Mouse (Mus musculus) spleen, adult 10 weeks (tissue): Measurements from ENCODE around the gene Mprip. TPM values are rescaled to one million over a fixed set of nuclear protein-coding genes. Genes with fewer than 3 reads are reported as not detected.

Experiments
- polyA plus RNA-seq: library from polyadenylated mRNA; stranded (reverse); fragments of 350-450 nt; fragmentation: Illumina TruSeq; extraction: RNeasy Lipid Tissue Mini Kit (QIAGEN cat#74804); gene quantifications from one replicate; pipeline ENCODE4 v1.2.3, GENCODE M21; 2015; ENCODE audit warnings: low replicate concordance; ENCODE audit not compliant: insufficient read depth

The Mprip gene
- polyA plus RNA-seq, result 90.7 TPM

GRCm38 (mm10) chr11:59661005-59661404 is at the start of gene Mprip:
Gene Mprip (plus strand): TSS chr11:59661305.

DNA sequence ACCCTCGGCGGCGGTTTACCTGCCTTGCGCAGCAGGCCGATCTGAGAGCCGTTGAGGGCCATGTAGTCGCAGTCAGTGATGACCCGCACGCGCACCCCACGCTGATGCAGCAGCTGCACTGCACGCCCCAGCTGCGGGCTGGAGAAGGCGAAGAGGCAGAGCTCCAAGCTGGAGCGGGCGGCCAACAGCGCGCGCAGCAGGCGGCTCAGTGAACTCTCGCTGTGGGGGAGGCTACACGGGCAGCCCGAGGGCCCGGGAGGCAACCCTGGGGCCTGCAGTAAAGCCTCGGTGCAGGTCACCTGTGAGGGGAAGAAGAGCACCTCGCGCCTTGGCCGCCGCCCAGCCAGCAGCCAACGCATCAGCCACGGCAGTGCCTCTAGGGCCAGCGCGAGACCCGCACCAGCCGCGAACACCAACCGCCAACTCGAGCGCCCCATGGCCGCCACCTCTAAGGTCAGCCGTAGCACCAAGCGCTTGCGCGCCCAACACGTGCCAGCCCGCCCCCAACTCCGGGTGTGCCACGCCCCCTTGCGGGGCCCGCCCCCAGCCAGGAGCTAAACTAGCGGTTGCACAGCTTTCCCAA is 126.2 kb downstream of the Mprip start, which contains the start of gene Pld6:
Gene Pld6 (minus strand): TSS at position 447 of the 583 bp plus-strand sequence.

DNA sequence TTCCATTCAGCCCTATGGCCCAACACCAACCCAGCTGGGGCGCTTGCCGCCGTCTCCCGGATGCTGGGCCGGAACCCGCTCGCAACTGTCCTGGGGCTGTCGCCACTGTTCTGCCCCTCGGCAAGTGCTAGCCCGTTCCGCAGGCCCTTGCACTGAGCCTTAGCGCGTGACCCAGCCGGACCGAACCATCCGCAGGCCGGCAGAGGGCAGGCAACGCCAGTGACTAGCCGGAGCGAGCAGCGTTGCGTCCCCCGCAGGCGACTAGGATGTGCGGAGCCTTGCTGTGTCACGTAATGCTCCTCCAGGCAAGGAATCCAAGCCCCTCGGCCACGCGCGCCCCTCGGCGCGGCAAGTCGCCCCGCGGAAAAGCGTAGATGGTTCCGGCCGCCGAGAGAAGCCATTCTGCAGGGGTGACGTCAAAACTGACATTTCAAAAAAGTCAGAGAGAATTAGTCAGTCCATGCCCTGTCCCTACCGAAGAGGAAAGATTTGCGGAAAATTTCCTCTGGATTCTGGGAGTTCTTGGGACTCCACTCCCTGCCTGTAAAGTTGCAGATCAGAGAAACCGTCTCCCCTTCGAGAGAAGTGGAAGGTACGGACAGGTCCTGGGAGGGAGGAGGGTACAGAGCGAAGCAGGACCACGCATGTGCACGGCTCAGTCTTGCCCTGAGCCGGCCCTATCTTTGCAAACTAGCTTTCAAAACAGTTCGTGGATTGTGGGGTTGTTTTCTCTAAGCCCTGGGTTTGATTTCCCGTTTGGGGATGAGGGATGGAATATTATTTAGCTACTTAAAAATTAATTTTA is 148.8 kb downstream of the Mprip start, which contains the start of gene Flcn:
Gene Flcn (minus strand): TSS at position 347 of the 805 bp plus-strand sequence.

Other genes starting within 250 kb of the Mprip start
- gene Jmjd4, start 211.3 kb upstream of the Mprip start, polyA plus RNA-seq, result 12.7 TPM
- 13.3 TPM for gene Snap47, start 210.1 kb upstream of the Mprip start, polyA plus RNA-seq
- 5.3 TPM for gene Zfp867, start 188.8 kb upstream of the Mprip start, polyA plus RNA-seq
- gene Zkscan17, start 134.6 kb upstream of the Mprip start, polyA plus RNA-seq, result 11.7 TPM
- gene Nlrp3, start 119.7 kb upstream of the Mprip start, polyA plus RNA-seq, result 7.6 TPM
- not detected for gene Olfr222, start 85.1 kb upstream of the Mprip start, polyA plus RNA-seq
- not detected for gene Olfr223, start 68.0 kb upstream of the Mprip start, polyA plus RNA-seq
- not detected for gene Pld6, start 126.3 kb downstream of the Mprip start, polyA plus RNA-seq
- 30.1 TPM for gene Flcn, start 148.7 kb downstream of the Mprip start, polyA plus RNA-seq
- gene Nt5m, start 178.1 kb downstream of the Mprip start, polyA plus RNA-seq, result 10.8 TPM
- gene Cops3, start 178.5 kb downstream of the Mprip start, polyA plus RNA-seq, result 99.6 TPM